Mouse (Mus musculus): ENCODE data around the gene Mpg.
"Not testable (repeated sequence)": the region's sequence is repeated elsewhere in the genome, so short reads cannot be mapped to it uniquely, and the experiment has no call there.

The Mpg gene

DNA sequence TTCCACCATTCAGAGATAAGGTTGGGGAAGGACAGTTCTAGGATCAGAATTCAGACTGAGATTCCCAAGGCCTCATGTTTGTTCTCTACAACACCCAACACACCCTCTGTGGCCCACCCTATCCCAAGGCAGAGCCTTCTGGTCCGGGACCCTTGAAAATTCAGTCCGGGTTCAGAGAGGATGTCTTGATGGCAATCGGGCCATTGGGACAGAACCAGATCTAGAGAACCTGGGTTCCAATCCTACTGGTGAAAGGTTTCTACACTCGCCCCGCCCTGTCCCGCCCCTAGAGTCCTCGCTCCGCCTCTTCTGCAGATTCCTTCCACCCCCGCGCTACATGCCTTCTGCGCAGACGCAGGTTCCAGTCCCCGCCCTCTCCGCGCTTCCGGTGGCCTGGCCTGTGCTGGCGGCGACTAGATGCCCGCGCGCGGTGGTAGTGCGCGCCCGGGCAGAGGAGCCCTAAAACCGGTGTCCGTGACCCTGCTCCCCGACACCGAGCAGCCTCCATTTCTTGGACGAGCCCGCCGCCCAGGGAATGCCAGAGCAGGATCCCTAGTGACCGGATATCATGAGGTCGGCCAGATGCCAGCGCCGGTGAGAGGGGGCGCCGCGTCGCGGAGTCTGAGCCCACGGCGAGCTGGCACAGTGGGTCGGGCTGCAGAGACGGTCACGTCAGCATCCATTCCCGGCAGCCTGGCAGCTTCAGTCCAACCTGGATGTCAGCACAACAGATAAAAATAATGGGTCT, at the start of gene Mpg:
TSS of gene Mpg (plus strand) at position 382 of the 748 bp plus-strand sequence.
- peak; percentile 85 for DNase-seq (ENCODE audit: low spot score)

DNA sequence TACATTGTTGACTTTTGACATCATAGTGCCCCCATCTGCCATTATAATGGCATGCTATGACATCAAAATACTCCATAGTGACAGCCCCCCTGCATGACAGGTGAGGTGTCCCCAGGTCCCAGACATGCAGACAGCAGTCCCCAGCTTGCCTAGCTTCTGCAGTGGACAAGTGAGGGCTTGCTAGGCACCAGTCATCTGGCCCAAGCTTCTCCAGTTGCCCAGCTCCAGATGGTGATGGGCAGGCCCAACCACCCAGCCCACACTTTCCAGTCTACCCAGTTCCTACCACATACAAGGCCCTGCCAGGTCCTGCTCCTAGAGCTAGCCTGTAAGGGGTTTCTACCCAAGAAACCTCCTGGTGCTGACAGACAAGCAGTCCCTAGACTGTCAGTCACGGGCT, 47.8 kb upstream of the Mpg start:
- no peak for DNase-seq (ENCODE audit: low spot score)

- DNase-seq (ENCODE audit: low spot score), result no peak
Measured at GRCm38 (mm10) chr11:32181246-32181645, 45.1 kb upstream of the Mpg start.

- DNase-seq (ENCODE audit: low spot score), result peak; percentile 69
Measured at GRCm38 (mm10) chr11:32181973-32182868, 44.1 kb upstream of the Mpg start.

DNA sequence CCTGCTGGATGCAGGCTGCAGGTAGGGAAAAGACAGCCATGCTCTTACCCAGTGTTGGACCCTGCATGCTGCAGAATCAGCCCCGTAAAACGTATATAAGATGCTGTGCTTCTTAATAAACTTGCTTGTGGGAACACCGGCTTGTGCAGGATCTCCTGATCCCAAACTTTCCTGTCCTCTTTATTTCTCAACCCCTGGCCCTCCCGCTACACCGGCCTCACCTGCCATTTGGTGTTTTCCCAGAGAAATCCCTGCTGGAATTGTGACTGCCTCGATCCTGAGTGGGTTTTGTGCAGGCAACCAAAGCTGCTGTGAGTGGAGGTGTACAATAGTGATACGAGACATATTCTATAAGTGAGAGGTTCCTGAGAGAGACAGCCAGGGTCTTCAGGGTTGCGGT, 41.8 kb upstream of the Mpg start:
- DNase-seq (ENCODE audit: low spot score), result no peak

GRCm38 (mm10) chr11:32186031-32186430, 40.3 kb upstream of the Mpg start:
- DNase-seq (ENCODE audit: low spot score), result no peak

GRCm38 (mm10) chr11:32187256-32187655, 39.0 kb upstream of the Mpg start:
- no peak for DNase-seq (ENCODE audit: low spot score)

DNA sequence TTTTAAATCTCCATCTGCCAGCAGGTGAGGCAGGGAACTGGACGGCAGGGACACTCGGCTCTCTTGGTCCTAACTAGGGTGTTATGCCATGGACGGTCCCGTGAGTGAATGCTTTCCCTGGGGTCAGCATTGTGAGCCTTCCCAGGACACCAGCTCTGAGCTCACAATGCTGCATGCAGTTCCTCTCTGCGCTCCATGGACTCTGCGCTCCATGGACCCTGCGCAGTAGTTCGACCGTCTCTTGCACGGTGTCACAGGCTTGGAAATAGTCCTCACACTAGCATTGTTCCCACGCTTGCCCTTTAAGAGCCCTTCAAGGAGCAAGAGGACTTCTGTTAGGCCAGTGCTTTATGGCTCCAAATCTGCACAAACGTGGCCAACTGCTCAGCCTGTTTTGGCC, 37.4 kb upstream of the Mpg start:
- DNase-seq (ENCODE audit: low spot score), result no peak

- DNase-seq (ENCODE audit: low spot score), result no peak
Measured at GRCm38 (mm10) chr11:32189434-32189833, 36.9 kb upstream of the Mpg start.

DNA sequence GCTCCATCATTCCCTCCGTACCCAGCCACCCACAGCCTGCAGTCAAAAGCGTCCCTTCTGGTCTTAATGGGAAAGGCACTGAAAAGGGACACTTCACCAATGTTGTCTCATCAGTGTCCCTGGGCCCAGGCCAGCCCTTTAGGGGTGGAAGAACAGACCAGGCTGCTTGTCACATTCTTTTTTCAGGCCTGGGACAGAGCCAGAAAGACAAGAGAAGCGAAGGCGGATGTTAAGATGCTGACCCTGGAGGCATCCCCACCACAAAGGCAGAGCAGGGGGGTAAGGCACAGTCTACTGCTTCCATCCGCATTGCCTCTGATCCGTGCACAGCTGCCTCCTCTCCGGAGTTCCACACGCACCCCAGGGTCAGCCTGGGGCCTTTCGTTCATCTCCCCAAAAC, 36.2 kb upstream of the Mpg start:
- DNase-seq (ENCODE audit: low spot score), result no peak

- no peak for DNase-seq (ENCODE audit: low spot score)
Measured at GRCm38 (mm10) chr11:32190603-32191110, 35.6 kb upstream of the Mpg start.

GRCm38 (mm10) chr11:32193156-32193555, 33.1 kb upstream of the Mpg start:
- DNase-seq (ENCODE audit: low spot score), result no peak

DNA sequence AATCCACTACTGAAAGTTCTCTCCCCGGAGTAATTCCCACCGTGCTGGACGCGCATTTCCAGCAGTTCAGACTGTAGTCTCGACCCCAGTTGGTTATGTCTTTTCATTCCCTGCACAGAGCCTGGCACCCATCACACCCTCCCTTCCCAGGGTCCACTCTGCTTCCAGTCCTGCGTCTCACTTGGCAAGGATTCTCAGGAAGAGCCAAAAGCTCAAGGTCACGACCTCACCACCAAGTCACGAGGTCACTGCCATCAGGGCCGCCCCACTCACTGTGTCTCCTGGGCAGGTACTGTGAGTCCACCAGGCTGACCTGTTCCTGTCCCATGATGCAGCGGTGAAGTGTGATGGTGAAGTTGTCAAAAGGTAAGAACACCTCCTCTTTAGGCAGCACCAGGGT, 32.2 kb upstream of the Mpg start:
- DNase-seq (ENCODE audit: low spot score), result no peak

- no peak for DNase-seq (ENCODE audit: low spot score)
Measured at GRCm38 (mm10) chr11:32194626-32195025, 31.7 kb upstream of the Mpg start.

DNA sequence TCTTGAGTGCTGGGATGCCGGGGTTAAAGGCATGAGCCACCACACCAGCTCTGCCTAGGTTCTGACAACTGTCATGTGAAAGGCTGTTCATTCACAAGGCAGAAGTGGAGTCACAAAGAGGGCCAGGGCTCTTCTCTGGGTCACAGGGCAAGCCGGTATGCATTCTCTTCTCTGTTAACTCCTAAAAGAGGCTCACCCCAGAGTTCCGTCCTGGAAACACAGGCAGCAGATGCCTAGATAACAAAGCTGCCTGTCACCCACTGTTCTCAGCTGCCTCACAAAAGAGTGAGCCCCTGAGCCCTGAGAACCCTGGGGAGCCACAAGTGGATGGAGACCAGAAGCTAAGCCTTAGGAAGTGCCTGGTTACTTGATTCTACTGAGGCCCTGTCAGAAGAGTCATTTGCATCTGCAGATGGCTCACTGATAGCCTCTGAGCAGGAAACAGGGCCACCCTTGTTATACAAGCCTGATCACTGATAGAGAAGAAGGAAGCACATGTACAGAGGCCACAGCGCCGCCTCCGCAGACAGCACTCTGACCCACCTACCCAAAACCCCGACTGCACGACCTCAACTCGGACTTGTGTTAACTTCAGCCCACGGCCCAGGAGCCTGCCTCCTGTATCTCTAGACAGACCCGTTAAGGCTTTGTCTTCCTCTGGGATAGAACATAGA, 30.3 kb upstream of the Mpg start:
- no peak for DNase-seq (ENCODE audit: low spot score)

GRCm38 (mm10) chr11:32196727-32197126, 29.6 kb upstream of the Mpg start:
- no peak for DNase-seq (ENCODE audit: low spot score)

- no peak for DNase-seq (ENCODE audit: low spot score)
Measured at GRCm38 (mm10) chr11:32197766-32198165, 28.5 kb upstream of the Mpg start.

DNA sequence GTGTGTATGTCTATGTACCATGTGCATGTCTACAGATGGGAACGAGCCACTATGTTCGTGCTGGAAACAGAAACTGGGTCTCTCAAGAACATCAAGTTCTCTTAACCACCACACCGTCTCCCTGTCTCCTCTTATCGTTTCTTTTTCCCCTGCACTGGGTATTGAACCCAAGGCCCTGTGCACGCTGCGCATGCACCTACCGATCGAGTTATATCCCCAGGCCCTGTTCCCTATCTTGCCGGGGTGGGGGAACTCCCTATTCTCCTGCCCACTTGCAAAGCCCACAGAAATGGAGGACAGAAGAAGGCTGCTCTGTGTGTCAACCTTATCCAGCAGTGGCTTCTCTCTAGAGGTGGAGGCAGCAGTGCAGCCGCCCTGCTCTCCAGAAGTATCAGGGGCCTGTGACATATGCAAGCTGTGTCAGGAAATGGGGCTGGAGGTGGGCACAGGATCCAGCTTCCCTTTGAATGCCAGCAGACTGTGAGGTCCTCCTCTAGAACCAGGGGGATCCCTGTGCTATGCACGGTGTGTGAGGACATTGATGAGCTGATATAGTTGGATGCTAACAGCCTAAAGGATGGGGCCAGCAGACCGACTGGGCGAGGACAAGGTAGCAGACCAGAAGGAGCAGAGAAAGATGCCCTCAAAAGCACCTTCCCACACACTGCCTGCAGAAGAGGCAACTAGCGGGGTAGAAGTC, 27.9 kb upstream of the Mpg start:
- DNase-seq (ENCODE audit: low spot score), result no peak

- no peak for DNase-seq (ENCODE audit: low spot score)
Measured at GRCm38 (mm10) chr11:32199230-32199629, 27.1 kb upstream of the Mpg start.

GRCm38 (mm10) chr11:32200075-32200601, 26.2 kb upstream of the Mpg start, which contains the start of gene Il9r:
Gene Il9r, minus strand, starts transcription at chr11:32200279.
- no peak for DNase-seq (ENCODE audit: low spot score)

- not testable (repeated sequence) for DNase-seq (ENCODE audit: low spot score)
Measured at GRCm38 (mm10) chr11:32200992-32201391, 25.3 kb upstream of the Mpg start.

All from testis, postnatal 14 days (tissue).